8 mouse cellular contexts compared by ENCODE assay signal in the genomic region with DNA sequence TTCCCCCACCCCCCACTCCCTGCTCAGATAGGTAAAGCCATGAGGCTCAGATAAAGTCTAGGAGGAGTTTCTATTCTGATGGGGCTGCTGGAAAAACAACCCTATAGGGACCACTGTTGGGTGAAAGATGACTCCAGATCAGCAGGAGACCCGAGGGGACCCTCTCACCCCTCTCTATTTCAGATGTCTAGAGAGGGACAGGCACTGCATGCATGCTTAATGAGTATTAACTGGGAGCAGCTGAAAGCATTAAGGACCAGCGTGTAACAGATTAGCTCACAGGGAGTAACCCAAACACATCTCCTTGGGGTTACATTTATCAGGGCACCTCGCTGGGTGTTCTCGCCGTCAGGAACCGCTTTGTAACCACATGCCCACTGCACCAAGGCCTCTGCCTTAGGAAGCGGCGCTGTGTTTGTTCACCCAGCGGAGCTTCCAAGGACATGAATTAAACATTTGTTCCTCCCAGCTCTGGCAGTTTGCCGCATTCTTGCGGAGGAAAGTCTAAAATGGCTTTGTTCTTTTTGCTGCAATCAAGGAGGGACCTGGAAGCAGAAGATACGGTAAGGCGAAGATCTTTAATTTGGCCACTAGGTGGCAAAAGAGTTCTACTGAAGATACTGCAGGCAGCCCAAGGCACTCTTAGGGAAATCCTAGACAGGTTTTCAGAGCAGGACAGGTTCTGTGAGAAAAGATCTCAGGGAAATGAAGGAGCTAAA.
A peak's percentile ranks its signal among the peaks of the same experiment; 100 is the strongest.
DNase-seq lines count a peak whose midpoint lies in the region; ATAC-seq and TF ChIP-seq lines count a peak whose summit lies in the region.

No protein-coding gene starts in this region.

- peak; percentile 59 for ATAC-seq in limb, embryonic 11.5 days (ENCODE audit: insufficient number of reproducible peaks, low FRiP score, low TSS enrichment, low read depth)
- peak; percentile 90 for ATAC-seq in midbrain, embryonic 13.5 days

- H3K27ac ChIP-seq in kidney, adult 2 months (ENCODE audit: insufficient read depth, low read depth, low read length), result no peak overlapping the region
- no peak overlapping the region for H3K27ac ChIP-seq in limb, embryonic 11.5 days (replicated peaks; ENCODE audit: low read depth, low read length)
- peak overlapping the region; percentile 90 for H3K27ac ChIP-seq in midbrain, embryonic 13.5 days
- no peak overlapping the region for H3K27ac ChIP-seq in small intestine, adult 2 months (ENCODE audit: insufficient read depth, low read depth, low read length)

- peak; percentile 48 for TF ChIP-seq CTCF in kidney, adult 2 months (conservative IDR thresholded peaks at IDR 0.05; ENCODE audit: insufficient read depth, insufficient read length, low read depth, low read length)
- TF ChIP-seq CTCF in small intestine, adult 2 months (IDR thresholded peaks at IDR 0.05; ENCODE audit: extremely low read depth, insufficient read length, insufficient replicate concordance, low read depth, low read length), result peak; percentile 27; the same call in 1 of the 2 replicates

- H3K4me2 ChIP-seq in limb, embryonic 11.5 days (ENCODE audit: low read depth, severe bottlenecking), result peak overlapping the region; percentile 65
- H3K4me2 ChIP-seq in midbrain, embryonic 13.5 days (replicated peaks), result peak overlapping the region; percentile 52

- WGBS in kidney, adult 2 months, result 2% methylated on average over 13 of the region's 13 CpGs
- under 1% methylated on average over 13 of the region's 13 CpGs for WGBS in limb, embryonic 11.5 days
- WGBS in midbrain, embryonic 13.5 days, result under 1% methylated on average over 13 of the region's 13 CpGs
- WGBS in small intestine, adult 2 months, result 2% methylated on average over 13 of the region's 13 CpGs

- no peak overlapping the region for H3K4me3 ChIP-seq in kidney, adult 2 months (ENCODE audit: insufficient read depth, low read depth, low read length)
- H3K4me3 ChIP-seq in limb, embryonic 11.5 days (ENCODE audit: low read depth, low read length), result peak overlapping the region; percentile 23
- peak overlapping the region; percentile 32 for H3K4me3 ChIP-seq in midbrain, embryonic 13.5 days (replicated peaks)
- peak overlapping the region; percentile 39; the same call in 1 of the 2 replicates for H3K4me3 ChIP-seq in small intestine, adult 2 months (ENCODE audit: low read depth, low read length)

- H3K9ac ChIP-seq in limb, embryonic 11.5 days (ENCODE audit: low read length), result peak overlapping the region; percentile 51; the same call in 1 of the 2 replicates
- peak overlapping the region; percentile 54 for H3K9ac ChIP-seq in midbrain, embryonic 13.5 days (replicated peaks)

- TF ChIP-seq POLR2A in kidney, adult 2 months (IDR thresholded peaks at IDR 0.05; ENCODE audit: low read depth, low read length), result no peak
- TF ChIP-seq POLR2A in small intestine, adult 2 months (IDR thresholded peaks at IDR 0.05; ENCODE audit: low read depth, low read length), result no peak

- no peaks in the 10 kb centered on the region for H3K27me3 ChIP-seq in kidney, adult 2 months (replicated peaks; ENCODE audit: control insufficient read depth, insufficient read depth, low read length)
- H3K27me3 ChIP-seq in limb, embryonic 11.5 days (ENCODE audit: control insufficient read depth, insufficient read depth, low read length), result no peaks in the 10 kb centered on the region
- peaks cover 12% of the 10 kb centered on the region; the same call in 1 of the 2 replicates for H3K27me3 ChIP-seq in midbrain, embryonic 13.5 days
- H3K27me3 ChIP-seq in small intestine, adult 2 months (ENCODE audit: control insufficient read depth, insufficient read depth, low read length), result no peaks in the 10 kb centered on the region

- no peaks in the 10 kb centered on the region for H3K36me3 ChIP-seq in kidney, adult 2 months (ENCODE audit: control insufficient read depth, insufficient read depth, low read length)
- H3K36me3 ChIP-seq in limb, embryonic 11.5 days (ENCODE audit: control insufficient read depth, insufficient read depth, low read length), result no peaks in the 10 kb centered on the region
- H3K36me3 ChIP-seq in midbrain, embryonic 13.5 days, result no peaks in the 10 kb centered on the region
- no peaks in the 10 kb centered on the region for H3K36me3 ChIP-seq in small intestine, adult 2 months (ENCODE audit: control insufficient read depth, insufficient read depth, low read length)

- peaks cover 3% of the 10 kb centered on the region; the same call in 1 of the 2 replicates for H3K4me1 ChIP-seq in kidney, adult 2 months (ENCODE audit: control insufficient read depth, insufficient read depth, low read length)
- peaks cover 5% of the 10 kb centered on the region; the same call in 1 of the 2 replicates for H3K4me1 ChIP-seq in limb, embryonic 11.5 days (ENCODE audit: control insufficient read depth, insufficient read depth, low read length)
- peaks cover 21% of the 10 kb centered on the region for H3K4me1 ChIP-seq in midbrain, embryonic 13.5 days (replicated peaks)
- H3K4me1 ChIP-seq in small intestine, adult 2 months (ENCODE audit: control insufficient read depth, insufficient read depth, insufficient read length, low read length), result no peaks in the 10 kb centered on the region

- peak; percentile 15 to 47 for DNase-seq in urinary bladder, adult 18-20 months (ENCODE audit: low spot score in 2 of 2)
- DNase-seq in urinary bladder, postnatal 10 days (ENCODE audit: low spot score), result no peak
- DNase-seq in embryo, embryonic 9.5 days (ENCODE audit: extremely low spot score), result peak; percentile 79
- DNase-seq in heart, adult 18-20 months, result peak; percentile 57 to 74
- peak; percentile 82 for DNase-seq in kidney, adult 2 months
- DNase-seq in limb, embryonic 11.5 days (ENCODE audit: low spot score), result peak; percentile 71

- H3K9me3 ChIP-seq in limb, embryonic 11.5 days (ENCODE audit: control insufficient read depth, low read length), result no peaks in the 10 kb centered on the region
- H3K9me3 ChIP-seq in midbrain, embryonic 13.5 days, result no peaks in the 10 kb centered on the region
